Mouse (Mus musculus): ENCODE data around the gene Ankrd55.
"Not testable (repeated sequence)": the region's sequence is repeated elsewhere in the genome, so short reads cannot be mapped to it uniquely, and the experiment has no call there.

The Ankrd55 gene

GRCm38 (mm10) chr13:112411216-112411822 is 123.1 kb downstream of the Ankrd55 start:
- no peak for DNase-seq (ENCODE audit: low spot score in 2 of 2)

- no peak for DNase-seq (ENCODE audit: low spot score in 2 of 2)
Observed at GRCm38 (mm10) chr13:112412251-112412650, 124.0 kb downstream of the Ankrd55 start.

- no peak for DNase-seq (ENCODE audit: low spot score in 2 of 2)
Observed at GRCm38 (mm10) chr13:112412824-112413223, 124.6 kb downstream of the Ankrd55 start.

- DNase-seq (ENCODE audit: low spot score in 2 of 2), result no peak
Observed at GRCm38 (mm10) chr13:112413611-112414010, 125.4 kb downstream of the Ankrd55 start.

GRCm38 (mm10) chr13:112415896-112416295 is 127.6 kb downstream of the Ankrd55 start:
- no peak for DNase-seq (ENCODE audit: low spot score in 2 of 2)

GRCm38 (mm10) chr13:112416410-112417162 is 128.3 kb downstream of the Ankrd55 start:
- DNase-seq (ENCODE audit: low spot score in 2 of 2), result no peak

- no peak for DNase-seq (ENCODE audit: low spot score in 2 of 2)
Observed at GRCm38 (mm10) chr13:112417163-112417523, 128.9 kb downstream of the Ankrd55 start.

GRCm38 (mm10) chr13:112417861-112418423 is 129.7 kb downstream of the Ankrd55 start:
- DNase-seq (ENCODE audit: low spot score in 2 of 2), result no peak

GRCm38 (mm10) chr13:112418595-112418994 is 130.3 kb downstream of the Ankrd55 start:
- DNase-seq (ENCODE audit: low spot score in 2 of 2), result no peak

GRCm38 (mm10) chr13:112424212-112424611 is 136.0 kb downstream of the Ankrd55 start:
- no peak for DNase-seq (ENCODE audit: low spot score in 2 of 2)

GRCm38 (mm10) chr13:112424635-112425034 is 136.4 kb downstream of the Ankrd55 start:
- DNase-seq (ENCODE audit: low spot score in 2 of 2), result no peak

- no peak for DNase-seq (ENCODE audit: low spot score in 2 of 2)
Observed at GRCm38 (mm10) chr13:112425181-112425654, 137.0 kb downstream of the Ankrd55 start.

GRCm38 (mm10) chr13:112426265-112427135 is 138.2 kb downstream of the Ankrd55 start:
- DNase-seq (ENCODE audit: low spot score in 2 of 2), result no peak

- not testable (repeated sequence) for DNase-seq (ENCODE audit: low spot score in 2 of 2)
Observed at GRCm38 (mm10) chr13:112427136-112427470, 138.9 kb downstream of the Ankrd55 start.

GRCm38 (mm10) chr13:112427521-112427920 is 139.3 kb downstream of the Ankrd55 start:
- DNase-seq (ENCODE audit: low spot score in 2 of 2), result no peak

GRCm38 (mm10) chr13:112433271-112433670 is 145.0 kb downstream of the Ankrd55 start:
- DNase-seq (ENCODE audit: low spot score in 2 of 2), result no peak
